Mouse (Mus musculus) gonadal fat pad, adult 2 months (tissue): ENCODE data around the gene Lsm4. TPM values are rescaled to one million over a fixed set of nuclear protein-coding genes. Genes with fewer than 3 reads are reported as not detected.

Experiments used
- DNase-seq: peaks from one replicate; pipeline ENCODE4 v3.0.0-alpha.2; 2012; ENCODE audit warnings: low read depth
- polyA plus RNA-seq: library from polyadenylated mRNA; depleted of rRNA; stranded (reverse); fragments of >200 nt; gene quantifications from 2 replicates; pipeline ENCODE4 v1.2.3, GENCODE M21; 2012

The Lsm4 gene
- polyA plus RNA-seq, 1 experiment, result 91.6 TPM

GRCm38 (mm10) chr8:70699834-70700554 lies 26.9 kb downstream of the Lsm4 start:
- DNase-seq, result no peak

- no peak for DNase-seq
Measured at GRCm38 (mm10) chr8:70700555-70700922, 27.5 kb downstream of the Lsm4 start.

GRCm38 (mm10) chr8:70701048-70701981 lies 28.3 kb downstream of the Lsm4 start:
- no peak for DNase-seq

GRCm38 (mm10) chr8:70701982-70702841 lies 29.2 kb downstream of the Lsm4 start:
- DNase-seq, result no peak

GRCm38 (mm10) chr8:70702842-70703182 lies 29.8 kb downstream of the Lsm4 start:
- no peak for DNase-seq

GRCm38 (mm10) chr8:70703287-70703686 lies 30.2 kb downstream of the Lsm4 start, which contains the start of gene Iqcn:
Iqcn (plus strand) TSS chr8:70703457.
- no peak for DNase-seq

GRCm38 (mm10) chr8:70708281-70708680 lies 35.2 kb downstream of the Lsm4 start:
- DNase-seq, result no peak

- no peak for DNase-seq
Measured at GRCm38 (mm10) chr8:70709794-70710193, 36.7 kb downstream of the Lsm4 start.

- no peak for DNase-seq
Measured at GRCm38 (mm10) chr8:70710296-70710695, 37.2 kb downstream of the Lsm4 start.

- no peak for DNase-seq
Measured at GRCm38 (mm10) chr8:70711041-70711440, 38.0 kb downstream of the Lsm4 start.

GRCm38 (mm10) chr8:70713991-70714390 lies 40.9 kb downstream of the Lsm4 start:
- no peak for DNase-seq

- DNase-seq, result no peak
Measured at GRCm38 (mm10) chr8:70715086-70715485, 42.0 kb downstream of the Lsm4 start.

- DNase-seq, result no peak
Measured at GRCm38 (mm10) chr8:70716521-70717400, 43.7 kb downstream of the Lsm4 start.

- DNase-seq, result no peak
Measured at GRCm38 (mm10) chr8:70718297-70718696, 45.2 kb downstream of the Lsm4 start, which contains the start of gene Gm3336. Gm3336 (plus strand) TSS chr8:70718543.

GRCm38 (mm10) chr8:70719796-70720270 lies 46.8 kb downstream of the Lsm4 start:
- no peak for DNase-seq

- DNase-seq, result no peak
Measured at GRCm38 (mm10) chr8:70720739-70721138, 47.7 kb downstream of the Lsm4 start.

GRCm38 (mm10) chr8:70721601-70722000 lies 48.6 kb downstream of the Lsm4 start:
- no peak for DNase-seq

- DNase-seq, result no peak
Measured at GRCm38 (mm10) chr8:70723486-70724210, 50.6 kb downstream of the Lsm4 start, which contains the start of gene Pde4c. Pde4c (plus strand) TSS chr8:70723720.

GRCm38 (mm10) chr8:70724216-70724615 lies 51.2 kb downstream of the Lsm4 start:
- no peak for DNase-seq
